Mouse (Mus musculus) neural tube, embryonic 11.5 days (tissue): Measurements from ENCODE around the gene Insl6. TPM values are rescaled to one million over a fixed set of nuclear protein-coding genes. Genes with fewer than 3 reads are reported as not detected.

Source experiments
- ATAC-seq: fragments of 200-750 bp; cut with Nextera tagmentation; 2 replicates; pipeline ENCODE4 v1.8.0; 2017; ENCODE audit warnings: moderate number of reproducible peaks, mild to moderate bottlenecking, moderate TSS enrichment, moderate library complexity; ENCODE audit not compliant: insufficient read depth, low FRiP score, low TSS enrichment
- DNase-seq: peaks from one replicate; pipeline ENCODE4 v3.0.0-alpha.2; 2015; ENCODE audit warnings: low spot score
- H3K27ac ChIP-seq: fragments of 300-500 bp; sonication (generic); 2 replicates; pipeline ENCODE4 v1.5.1; 2014; ENCODE audit warnings: low read depth, mild to moderate bottlenecking, low read length
- H3K27me3 ChIP-seq: fragments of 300-500 bp; sonication (generic); 2 replicates; pipeline ENCODE4 v1.6.1; 2014; ENCODE audit warnings: mild to moderate bottlenecking, low read length, mixed read lengths; ENCODE audit not compliant: control insufficient read depth, insufficient read depth
- H3K36me3 ChIP-seq: fragments of 300-500 bp; sonication (generic); 2 replicates; pipeline ENCODE4 v1.6.1; 2014; ENCODE audit warnings: mild to moderate bottlenecking, low read length, moderate library complexity, mixed read lengths; ENCODE audit not compliant: control insufficient read depth, insufficient read depth
- H3K4me1 ChIP-seq: fragments of 300-500 bp; sonication (generic); 2 replicates; pipeline ENCODE4 v1.6.1; 2014; ENCODE audit warnings: low read length, mixed read lengths; ENCODE audit not compliant: control insufficient read depth, insufficient read depth
- H3K4me2 ChIP-seq: fragments of 300-500 bp; sonication (generic); 2 replicates; pipeline ENCODE4 v1.6.1; 2014; ENCODE audit warnings: low read depth, mild to moderate bottlenecking, moderate library complexity
- H3K4me3 ChIP-seq: fragments of 300-500 bp; sonication (generic); 2 replicates; pipeline ENCODE4 v1.5.1; 2014; ENCODE audit warnings: low read depth, low read length
- H3K9ac ChIP-seq: fragments of 300-500 bp; sonication (generic); 2 replicates; pipeline ENCODE4 v1.6.1; 2014; ENCODE audit warnings: mild to moderate bottlenecking, low read length
- H3K9me3 ChIP-seq: fragments of 300-500 bp; sonication (generic); 2 replicates; pipeline ENCODE4 v1.6.1; 2016; ENCODE audit warnings: low read length; ENCODE audit not compliant: control insufficient read depth
- WGBS: fragments of 180-500 bp; shearing (Covaris S2); extraction: QIAGEN DNeasy Blood & Tissue Kit; methylation state at CpG from one replicate; pipeline ENCODE4 v1.1.7; 2014; 5-methylcytosine and 5-hydroxymethylcytosine counted together
- polyA plus RNA-seq: library from polyadenylated mRNA; unstranded; fragments of >200 nt; fragmentation: Nextera tagmentation; extraction: Ambion mirVana; gene quantifications from 2 replicates; pipeline ENCODE4 v1.2.1, GENCODE M21; 2014

Gene Insl6
- polyA plus RNA-seq, 1 experiment from 2014 or later = 6.2 TPM

GRCm38 (mm10) chr19:29341029-29341428 lies 15.9 kb upstream of the Insl6 start:
- H3K9ac ChIP-seq = no peak overlapping the region
- H3K27ac ChIP-seq = no peak overlapping the region
- H3K4me1 ChIP-seq = no peaks in the 10 kb centered on the region
- no peak for DNase-seq
- H3K9me3 ChIP-seq = no peaks in the 10 kb centered on the region
- no peaks in the 10 kb centered on the region for H3K36me3 ChIP-seq
- H3K4me3 ChIP-seq = no peak overlapping the region
- WGBS = 90% methylated on average over 4 of the region's 4 CpGs
- no peaks in the 10 kb centered on the region for H3K27me3 ChIP-seq
- no peak for ATAC-seq
- no peak overlapping the region for H3K4me2 ChIP-seq

- H3K27ac ChIP-seq = no peak overlapping the region
- DNase-seq (no peak), ATAC-seq (no peak)
- no peaks in the 10 kb centered on the region for H3K36me3 ChIP-seq
- H3K4me2 ChIP-seq = no peak overlapping the region
- no peak overlapping the region for H3K9ac ChIP-seq
- no peak overlapping the region for H3K4me3 ChIP-seq
- H3K4me1 ChIP-seq = no peaks in the 10 kb centered on the region
- no peaks in the 10 kb centered on the region for H3K9me3 ChIP-seq
- no peaks in the 10 kb centered on the region for H3K27me3 ChIP-seq
- 84% methylated on average over 2 of the region's 2 CpGs for WGBS
Observed at GRCm38 (mm10) chr19:29336624-29337023, 11.5 kb upstream of the Insl6 start.

GRCm38 (mm10) chr19:29334068-29334745 lies 9.1 kb upstream of the Insl6 start, which contains the start of gene Rln1:
Gene Rln1, minus strand, starts transcription at chr19:29334670.
- no peaks in the 10 kb centered on the region for H3K36me3 ChIP-seq
- H3K4me3 ChIP-seq = peak within 1 kb of the TSS; percentile 33
- no peak within 1 kb of the TSS for H3K27ac ChIP-seq
- peak within 1 kb of the TSS; percentile 65 for H3K4me2 ChIP-seq
- ATAC-seq = peak; percentile 23; the same call in 1 of the 2 replicates
- H3K27me3 ChIP-seq = no peaks in the 10 kb centered on the region
- H3K9me3 ChIP-seq = no peaks in the 10 kb centered on the region
- WGBS = 4% methylated on average over 23 of the region's 23 CpGs
- no peaks in the 10 kb centered on the region for H3K4me1 ChIP-seq
- peak within 1 kb of the TSS; percentile 60 for H3K9ac ChIP-seq
- DNase-seq = peak; percentile 69

- DNase-seq (no peak), ATAC-seq (no peak)
- Histone ChIP-seq H3K27ac (no peak overlapping the region), H3K4me3 (no peak overlapping the region), H3K9ac (no peak overlapping the region), H3K4me1 (no peaks in the 10 kb centered on the region), H3K4me2 (no peak overlapping the region), H3K9me3 (no peaks in the 10 kb centered on the region), H3K36me3 (no peaks in the 10 kb centered on the region), H3K27me3 (no peaks in the 10 kb centered on the region)
- WGBS = 86% methylated on average over 13 of the region's 13 CpGs
Observed at GRCm38 (mm10) chr19:29326822-29327552, 1.8 kb upstream of the Insl6 start.

GRCm38 (mm10) chr19:29326396-29326795 lies 1.2 kb upstream of the Insl6 start:
- no peak overlapping the region for H3K9ac ChIP-seq
- no peaks in the 10 kb centered on the region for H3K27me3 ChIP-seq
- DNase-seq = no peak
- H3K27ac ChIP-seq = no peak overlapping the region
- 94% methylated on average over 4 of the region's 4 CpGs for WGBS
- no peaks in the 10 kb centered on the region for H3K9me3 ChIP-seq
- H3K4me3 ChIP-seq = no peak overlapping the region
- H3K4me2 ChIP-seq = no peak overlapping the region
- ATAC-seq = no peak
- no peaks in the 10 kb centered on the region for H3K4me1 ChIP-seq
- H3K36me3 ChIP-seq = no peaks in the 10 kb centered on the region

- Histone ChIP-seq H3K9me3 (no peaks in the 10 kb centered on the region), H3K4me1 (no peaks in the 10 kb centered on the region), H3K4me2 (peak overlapping the region; percentile 41; the same call in 1 of the 2 replicates), H3K4me3 (no peak overlapping the region), H3K9ac (no peak overlapping the region), H3K36me3 (no peaks in the 10 kb centered on the region), H3K27me3 (no peaks in the 10 kb centered on the region), H3K27ac (no peak overlapping the region)
- ATAC-seq = no peak
- DNase-seq = no peak
- 73% methylated on average over 9 of the region's 9 CpGs for WGBS
Observed at GRCm38 (mm10) chr19:29325852-29326180, 660 bp upstream of the Insl6 start.

- Histone ChIP-seq H3K36me3 (no peaks in the 10 kb centered on the region), H3K4me1 (no peaks in the 10 kb centered on the region), H3K4me2 (no peak overlapping the region), H3K4me3 (no peak overlapping the region), H3K27ac (no peak overlapping the region), H3K27me3 (no peaks in the 10 kb centered on the region), H3K9me3 (no peaks in the 10 kb centered on the region), H3K9ac (no peak overlapping the region)
- WGBS = 82% methylated on average over 8 of the region's 8 CpGs
- no peak for DNase-seq
- no peak for ATAC-seq
Observed at GRCm38 (mm10) chr19:29323416-29324049, 1.6 kb downstream of the Insl6 start.

GRCm38 (mm10) chr19:29312661-29313060 lies 12.5 kb downstream of the Insl6 start:
- Histone ChIP-seq H3K9ac (no peak overlapping the region), H3K9me3 (0 out of 2 replicates have a peak, but pooled peaks cover 3% of the 10 kb centered on the region), H3K4me3 (no peak overlapping the region), H3K36me3 (peaks cover 4% of the 10 kb centered on the region; the same call in 1 of the 2 replicates), H3K4me2 (no peak overlapping the region), H3K27ac (no peak overlapping the region), H3K27me3 (no peaks in the 10 kb centered on the region), H3K4me1 (no peaks in the 10 kb centered on the region)
- ATAC-seq = no peak
- WGBS = 63% methylated on average over 7 of the region's 7 CpGs
- DNase-seq = no peak
